Mouse (Mus musculus) liver, embryonic 14.5 days (tissue): Measurements from ENCODE around the gene Foxf1. TPM values are rescaled to one million over a fixed set of nuclear protein-coding genes. Genes with fewer than 3 reads are reported as not detected.
A peak's percentile ranks its signal among the peaks of the same experiment; 100 is the strongest.

Experiments used
- ATAC-seq: fragments of 200-750 bp; cut with Nextera tagmentation; 2 replicates; pipeline ENCODE4 v1.8.0; 2017; ENCODE audit warnings: moderate number of reproducible peaks, mild to moderate bottlenecking, moderate library complexity; ENCODE audit not compliant: insufficient read depth
- DNase-seq, 3 experiments: peaks; one replicate each; pipeline ENCODE4 v3.0.0-alpha.2; 2012 to 2013; ENCODE audit warnings: low read depth in 3 of 3, low spot score in 3 of 3
- H3K27ac ChIP-seq: fragments of 300-500 bp; sonication (generic); 2 replicates; pipeline ENCODE4 v1.5.1; 2014; ENCODE audit warnings: moderate library complexity, mild to moderate bottlenecking, control low read depth, inconsistent platforms
- H3K27me3 ChIP-seq: fragments of 300-500 bp; sonication (generic); 2 replicates; pipeline ENCODE4 v1.6.1; 2014; ENCODE audit warnings: mild to moderate bottlenecking, low read length, moderate library complexity; ENCODE audit not compliant: control insufficient read depth, insufficient read depth
- H3K36me3 ChIP-seq: fragments of 300-500 bp; sonication (generic); replicated peaks from 2 replicates; pipeline ENCODE4 v1.6.1; 2014; ENCODE audit warnings: low read depth; ENCODE audit not compliant: control insufficient read depth, insufficient read depth
- H3K4me1 ChIP-seq, 2 experiments: fragments of 200-500 bp in 1 of 2; fragments of 300-500 bp in 1 of 2; sonication (generic) in 1 of 2; replicated peaks; 2 replicates each; pipeline ENCODE4 v1.6.1; 2012 to 2014; ENCODE audit warnings: antibody characterized with exemption in 1 of 2, inconsistent platforms in 1 of 2, low read length in 1 of 2; ENCODE audit not compliant: control insufficient read depth in 2 of 2, insufficient read depth in 2 of 2
- H3K4me2 ChIP-seq: fragments of 300-500 bp; sonication (generic); 2 replicates; pipeline ENCODE4 v1.6.1; 2014; ENCODE audit warnings: low read depth, mild to moderate bottlenecking, control low read depth, moderate library complexity
- H3K4me3 ChIP-seq, 2 experiments: fragments of 200-500 bp in 1 of 2; fragments of 300-500 bp in 1 of 2; sonication (generic) in 1 of 2; 2 replicates each; pipeline ENCODE4 v1.5.1; 2012 to 2014; ENCODE audit warnings: low read depth in 2 of 2, low read length in 2 of 2, mild to moderate bottlenecking in 2 of 2, control low read depth in 1 of 2, inconsistent platforms in 1 of 2, moderate library complexity in 1 of 2; ENCODE audit not compliant: insufficient read depth in 1 of 2
- H3K9ac ChIP-seq: fragments of 300-500 bp; sonication (generic); replicated peaks from 2 replicates; pipeline ENCODE4 v1.6.1; 2014; ENCODE audit warnings: mild to moderate bottlenecking, control low read depth, moderate library complexity
- H3K9me3 ChIP-seq: fragments of 300-500 bp; sonication (generic); 2 replicates; pipeline ENCODE4 v1.6.1; 2016; ENCODE audit warnings: low read length, mixed read lengths; ENCODE audit not compliant: control insufficient read depth
- CTCF ChIP-seq: IDR thresholded peaks from 2 replicates; pipeline ENCODE4 v1.5.1; 2016; ENCODE audit warnings: antibody characterized with exemption, low read depth, control low read depth
- EP300 ChIP-seq: IDR thresholded peaks from 2 replicates; pipeline ENCODE4 v1.6.1; 2016; ENCODE audit warnings: antibody characterized with exemption, low read depth
- WGBS: fragments of 180-500 bp; shearing (Covaris S2); extraction: QIAGEN DNeasy Blood & Tissue Kit; methylation state at CpG from one replicate; pipeline ENCODE4 v1.1.7; 2014; ENCODE audit not compliant: insufficient replicate concordance; 5-methylcytosine and 5-hydroxymethylcytosine counted together
- polyA plus RNA-seq, 2 experiments: library from polyadenylated mRNA; depleted of rRNA in 1 of 2; stranded (reverse) in 1 of 2; unstranded in 1 of 2; fragments of >200 nt; fragmentation: Nextera tagmentation in 1 of 2; extraction: Ambion mirVana in 1 of 2; gene quantifications; 2 replicates each; pipeline versions ENCODE4 v1.2.1 to v1.2.3; 2012 to 2014

Gene Foxf1
- polyA plus RNA-seq, 2 experiments: 2.5 to 2.8 TPM

DNA sequence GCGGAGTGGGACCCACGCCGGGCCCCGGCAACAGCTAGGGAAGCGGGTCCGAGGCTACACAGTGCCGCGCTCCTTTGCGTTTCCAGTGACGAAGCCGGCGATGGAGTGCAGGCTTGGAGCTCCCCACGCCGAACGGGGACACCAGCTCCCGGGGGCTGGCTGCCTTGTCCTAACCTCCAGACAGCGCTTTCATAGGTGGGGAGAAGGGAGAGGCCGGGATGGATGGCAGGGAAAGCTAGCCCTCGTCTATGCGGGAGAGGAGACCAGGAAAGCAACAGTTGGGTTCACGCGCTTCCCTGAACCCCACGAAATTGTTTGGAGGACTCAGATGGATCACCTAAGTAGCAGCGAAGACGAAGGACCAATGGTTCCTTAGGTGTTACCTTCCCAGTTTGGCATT, 30.9 kb downstream of the Foxf1 start:
- Histone ChIP-seq H3K4me2 (no peak overlapping the region), H3K9me3 (no peaks in the 10 kb centered on the region), H3K4me3 (no peak overlapping the region), H3K9ac (no peak overlapping the region), H3K27me3 (peaks cover 68% of the 10 kb centered on the region), H3K4me1 (no peaks in the 10 kb centered on the region), H3K36me3 (no peaks in the 10 kb centered on the region), H3K27ac (no peak overlapping the region)
- TF ChIP-seq CTCF (no peak), EP300 (no peak)
- 3% methylated on average over 25 of the region's 25 CpGs for WGBS
- DNase-seq: no peak
- no peak for ATAC-seq

DNA sequence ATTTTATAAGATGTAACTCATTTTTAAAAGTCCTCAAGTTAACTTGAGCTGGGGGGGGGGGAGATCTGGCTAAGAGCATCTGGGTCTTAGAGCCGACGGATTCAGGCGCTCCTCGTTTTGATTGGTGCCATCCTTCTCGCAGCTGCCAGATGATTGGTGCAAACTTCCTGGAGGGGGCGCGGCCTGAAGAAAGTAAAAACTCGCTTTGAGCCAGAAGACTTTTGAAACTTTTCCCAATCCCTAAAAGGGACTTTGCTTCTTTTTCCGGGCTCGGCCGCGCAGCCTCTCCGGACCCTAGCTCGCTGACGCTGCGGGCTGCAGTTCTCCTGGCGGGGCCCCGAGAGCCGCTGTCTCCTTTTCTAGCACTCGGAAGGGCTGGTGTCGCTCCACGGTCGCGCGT, 31.8 kb downstream of the Foxf1 start, which contains the start of gene Foxc2:
Gene Foxc2, plus strand, starts transcription at position 224 of the 400 bp plus-strand sequence.
- TF ChIP-seq CTCF (no peak), EP300 (no peak)
- H3K4me2 ChIP-seq: peak within 1 kb of the TSS; percentile 34
- ATAC-seq (no peak), DNase-seq (peak; percentile 36 to 45 (median 37))
- no peaks in the 10 kb centered on the region for H3K9me3 ChIP-seq
- H3K27me3 ChIP-seq: peaks cover 76% of the 10 kb centered on the region
- H3K4me1 ChIP-seq: no peaks in the 10 kb centered on the region
- peak within 1 kb of the TSS; percentile 10 to 45; a peak in 2 of 4 replicates for H3K4me3 ChIP-seq
- no peaks in the 10 kb centered on the region for H3K36me3 ChIP-seq
- no peak within 1 kb of the TSS for H3K27ac ChIP-seq
- no peak within 1 kb of the TSS for H3K9ac ChIP-seq
- under 1% methylated on average over 25 of the region's 25 CpGs for WGBS

DNA sequence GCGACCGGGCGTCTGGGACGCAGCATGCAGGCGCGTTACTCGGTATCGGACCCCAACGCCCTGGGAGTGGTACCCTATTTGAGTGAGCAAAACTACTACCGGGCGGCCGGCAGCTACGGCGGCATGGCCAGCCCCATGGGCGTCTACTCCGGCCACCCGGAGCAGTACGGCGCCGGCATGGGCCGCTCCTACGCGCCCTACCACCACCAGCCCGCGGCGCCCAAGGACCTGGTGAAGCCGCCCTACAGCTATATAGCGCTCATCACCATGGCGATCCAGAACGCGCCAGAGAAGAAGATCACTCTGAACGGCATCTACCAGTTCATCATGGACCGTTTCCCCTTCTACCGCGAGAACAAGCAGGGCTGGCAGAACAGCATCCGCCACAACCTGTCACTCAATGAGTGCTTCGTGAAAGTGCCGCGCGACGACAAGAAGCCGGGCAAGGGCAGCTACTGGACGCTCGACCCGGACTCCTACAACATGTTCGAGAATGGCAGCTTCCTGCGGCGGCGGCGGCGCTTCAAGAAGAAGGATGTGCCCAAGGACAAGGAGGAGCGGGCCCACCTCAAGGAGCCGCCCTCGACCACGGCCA, 32.5 kb downstream of the Foxf1 start:
- H3K4me2 ChIP-seq: peak overlapping the region; percentile 34
- ATAC-seq: no peak; the same call in 1 of the 2 replicates
- H3K9ac ChIP-seq: no peak overlapping the region
- WGBS: 1% methylated on average over 54 of the region's 55 CpGs
- no peaks in the 10 kb centered on the region for H3K36me3 ChIP-seq
- TF ChIP-seq CTCF (no peak), EP300 (no peak)
- H3K27ac ChIP-seq: no peak overlapping the region
- H3K9me3 ChIP-seq: no peaks in the 10 kb centered on the region
- H3K4me3 ChIP-seq: peak overlapping the region in 1 of 2 experiments; percentile 45; a peak in 2 of 4 replicates
- peaks cover 81% of the 10 kb centered on the region for H3K27me3 ChIP-seq
- no peak for DNase-seq
- no peaks in the 10 kb centered on the region for H3K4me1 ChIP-seq

DNA sequence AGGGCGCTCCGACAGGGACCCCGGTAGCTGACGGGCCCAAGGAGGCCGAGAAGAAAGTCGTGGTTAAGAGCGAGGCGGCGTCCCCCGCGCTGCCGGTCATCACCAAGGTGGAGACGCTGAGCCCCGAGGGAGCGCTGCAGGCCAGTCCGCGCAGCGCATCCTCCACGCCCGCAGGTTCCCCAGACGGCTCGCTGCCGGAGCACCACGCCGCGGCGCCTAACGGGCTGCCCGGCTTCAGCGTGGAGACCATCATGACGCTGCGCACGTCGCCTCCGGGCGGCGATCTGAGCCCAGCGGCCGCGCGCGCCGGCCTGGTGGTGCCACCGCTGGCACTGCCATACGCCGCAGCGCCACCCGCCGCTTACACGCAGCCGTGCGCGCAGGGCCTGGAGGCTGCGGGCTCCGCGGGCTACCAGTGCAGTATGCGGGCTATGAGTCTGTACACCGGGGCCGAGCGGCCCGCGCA, 33.0 kb downstream of the Foxf1 start:
- no peak overlapping the region for H3K4me3 ChIP-seq
- no peak overlapping the region for H3K9ac ChIP-seq
- no peak for ATAC-seq
- DNase-seq: no peak
- TF ChIP-seq CTCF (no peak), EP300 (no peak)
- H3K27ac ChIP-seq: no peak overlapping the region
- no peaks in the 10 kb centered on the region for H3K4me1 ChIP-seq
- H3K27me3 ChIP-seq: peaks cover 86% of the 10 kb centered on the region
- WGBS: 2% methylated on average over 59 of the region's 62 CpGs
- no peak overlapping the region for H3K4me2 ChIP-seq
- no peaks in the 10 kb centered on the region for H3K9me3 ChIP-seq
- H3K36me3 ChIP-seq: no peaks in the 10 kb centered on the region

DNA sequence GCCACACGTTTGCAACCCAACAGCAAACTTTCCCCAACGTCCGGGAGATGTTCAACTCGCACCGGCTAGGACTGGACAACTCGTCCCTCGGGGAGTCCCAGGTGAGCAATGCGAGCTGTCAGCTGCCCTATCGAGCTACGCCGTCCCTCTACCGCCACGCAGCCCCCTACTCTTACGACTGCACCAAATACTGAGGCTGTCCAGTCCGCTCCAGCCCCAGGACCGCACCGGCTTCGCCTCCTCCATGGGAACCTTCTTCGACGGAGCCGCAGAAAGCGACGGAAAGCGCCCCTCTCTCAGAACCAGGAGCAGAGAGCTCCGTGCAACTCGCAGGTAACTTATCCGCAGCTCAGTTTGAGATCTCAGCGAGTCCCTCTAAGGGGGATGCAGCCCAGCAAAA, 33.7 kb downstream of the Foxf1 start:
- Histone ChIP-seq H3K27me3 (peaks cover 93% of the 10 kb centered on the region), H3K4me1 (no peaks in the 10 kb centered on the region), H3K27ac (no peak overlapping the region), H3K9me3 (no peaks in the 10 kb centered on the region), H3K4me3 (no peak overlapping the region), H3K9ac (no peak overlapping the region), H3K4me2 (no peak overlapping the region), H3K36me3 (no peaks in the 10 kb centered on the region)
- ATAC-seq (no peak), DNase-seq (no peak)
- TF ChIP-seq EP300 (no peak), CTCF (no peak)
- under 1% methylated on average over 28 of the region's 28 CpGs for WGBS
